Mouse (Mus musculus) embryonic facial prominence, embryonic 11.5 days (tissue): Measurements from ENCODE around the gene Cd40lg. TPM values are rescaled to one million over a fixed set of nuclear protein-coding genes. Genes with fewer than 3 reads are reported as not detected.

Experiments
- ATAC-seq: fragments of 200-750 bp; cut with Nextera tagmentation; replicated peaks from 2 replicates; pipeline ENCODE4 v1.8.0; 2017; ENCODE audit warnings: low read depth; ENCODE audit not compliant: insufficient number of reproducible peaks, low FRiP score, low TSS enrichment
- DNase-seq: peaks from one replicate; pipeline ENCODE4 v3.0.0-alpha.2; 2015; ENCODE audit warnings: low spot score
- H3K27ac ChIP-seq: fragments of 300-500 bp; sonication (generic); replicated peaks from 2 replicates; pipeline ENCODE4 v1.5.1; 2014; ENCODE audit warnings: mild to moderate bottlenecking, low read depth, low read length, control low read depth
- H3K27me3 ChIP-seq: fragments of 300-500 bp; sonication (generic); 2 replicates; pipeline ENCODE4 v1.6.1; 2014; ENCODE audit warnings: mild to moderate bottlenecking, low read length, moderate library complexity, mixed read lengths; ENCODE audit not compliant: control insufficient read depth, insufficient read depth
- H3K36me3 ChIP-seq: fragments of 300-500 bp; sonication (generic); replicated peaks from 2 replicates; pipeline ENCODE4 v1.6.1; 2014; ENCODE audit warnings: low read depth, mild to moderate bottlenecking, low read length, moderate library complexity, mixed read lengths; ENCODE audit not compliant: control insufficient read depth, insufficient read depth
- H3K4me1 ChIP-seq: fragments of 300-500 bp; sonication (generic); 2 replicates; pipeline ENCODE4 v1.6.1; 2014; ENCODE audit warnings: low read length, mixed read lengths; ENCODE audit not compliant: control insufficient read depth, insufficient read depth
- H3K4me2 ChIP-seq: fragments of 300-500 bp; sonication (generic); 2 replicates; pipeline ENCODE4 v1.6.1; 2014; ENCODE audit warnings: low read depth, mild to moderate bottlenecking, control low read depth, low read length, moderate library complexity
- H3K4me3 ChIP-seq: fragments of 300-500 bp; sonication (generic); 2 replicates; pipeline ENCODE4 v1.5.1; 2014; ENCODE audit warnings: low read depth, low read length, control low read depth
- H3K9ac ChIP-seq: fragments of 300-500 bp; sonication (generic); replicated peaks from 2 replicates; pipeline ENCODE4 v1.6.1; 2014; ENCODE audit warnings: mild to moderate bottlenecking, control low read depth, low read length
- H3K9me3 ChIP-seq: fragments of 300-500 bp; sonication (generic); replicated peaks from 2 replicates; pipeline ENCODE4 v1.6.1; 2016; ENCODE audit warnings: mild to moderate bottlenecking, low read length, inconsistent platforms, mixed read lengths; ENCODE audit not compliant: control insufficient read depth
- WGBS: fragments of 180-500 bp; shearing (Covaris S2); extraction: QIAGEN DNeasy Blood & Tissue Kit; methylation state at CpG from one replicate; pipeline ENCODE4 v1.1.7; 2014; 5-methylcytosine and 5-hydroxymethylcytosine counted together
- polyA plus RNA-seq: library from polyadenylated mRNA; unstranded; fragments of >200 nt; fragmentation: Nextera tagmentation; extraction: Ambion mirVana; gene quantifications from 2 replicates; pipeline ENCODE4 v1.2.1, GENCODE M21; 2014

Cd40lg gene
- not detected in 2 replicates for polyA plus RNA-seq

DNA sequence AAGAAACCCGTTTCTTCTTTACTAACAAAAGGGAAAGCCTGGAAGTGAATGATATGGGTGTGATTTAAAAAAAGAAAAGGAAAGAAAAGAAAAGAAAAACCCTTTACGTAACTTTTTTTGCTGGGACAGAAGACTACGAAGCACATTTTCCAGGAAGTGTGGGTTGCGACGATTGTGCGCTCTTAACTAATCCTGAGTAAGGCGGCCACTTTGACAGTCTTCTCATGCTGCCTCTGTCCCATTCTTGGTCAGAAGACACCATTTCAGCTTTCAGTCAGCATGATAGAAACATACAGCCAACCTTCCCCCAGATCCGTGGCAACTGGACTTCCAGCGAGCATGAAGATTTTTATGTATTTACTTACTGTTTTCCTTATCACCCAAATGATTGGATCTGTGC, at the start of gene Cd40lg:
Gene Cd40lg, plus strand, starts transcription at position 268 of the 400 bp plus-strand sequence.
- WGBS = 87% methylated on average over 9 of the region's 9 CpGs
- ATAC-seq (no peak), DNase-seq (no peak)
- no peak within 1 kb of the TSS for H3K27ac ChIP-seq
- H3K4me2 ChIP-seq = no peak within 1 kb of the TSS
- H3K27me3 ChIP-seq = no peaks in the 10 kb centered on the region
- no peaks in the 10 kb centered on the region for H3K9me3 ChIP-seq
- H3K4me1 ChIP-seq = no peaks in the 10 kb centered on the region
- no peak within 1 kb of the TSS for H3K4me3 ChIP-seq
- no peaks in the 10 kb centered on the region for H3K36me3 ChIP-seq
- no peak within 1 kb of the TSS for H3K9ac ChIP-seq

DNA sequence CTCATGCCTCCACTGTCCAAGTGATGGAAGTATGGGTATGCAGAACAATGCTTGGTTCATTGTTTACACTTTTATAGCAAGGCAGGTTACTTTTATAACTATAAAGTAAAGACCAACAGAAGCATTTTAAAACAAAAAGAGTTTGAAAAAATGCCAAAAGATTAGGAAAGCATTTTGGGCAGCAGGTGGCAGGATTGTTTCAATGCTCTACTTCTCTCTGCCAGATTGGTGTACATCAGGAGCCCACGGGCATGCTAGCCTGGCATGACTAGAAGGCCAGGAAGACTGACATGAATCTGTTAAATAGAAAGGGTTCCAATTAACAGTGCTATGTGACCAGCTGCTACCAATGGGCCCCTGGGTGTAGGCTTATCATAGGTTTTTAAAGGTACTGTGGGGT, 45.4 kb upstream of the Cd40lg start:
- H3K9me3 ChIP-seq = no peaks in the 10 kb centered on the region
- H3K4me1 ChIP-seq = no peaks in the 10 kb centered on the region
- no peaks in the 10 kb centered on the region for H3K27me3 ChIP-seq
- DNase-seq = no peak
- no peak overlapping the region for H3K9ac ChIP-seq
- H3K4me2 ChIP-seq = no peak overlapping the region
- ATAC-seq = no peak
- no peak overlapping the region for H3K4me3 ChIP-seq
- 64% methylated on average over 1 of the region's 1 CpGs for WGBS
- H3K36me3 ChIP-seq = no peaks in the 10 kb centered on the region
- H3K27ac ChIP-seq = no peak overlapping the region

DNA sequence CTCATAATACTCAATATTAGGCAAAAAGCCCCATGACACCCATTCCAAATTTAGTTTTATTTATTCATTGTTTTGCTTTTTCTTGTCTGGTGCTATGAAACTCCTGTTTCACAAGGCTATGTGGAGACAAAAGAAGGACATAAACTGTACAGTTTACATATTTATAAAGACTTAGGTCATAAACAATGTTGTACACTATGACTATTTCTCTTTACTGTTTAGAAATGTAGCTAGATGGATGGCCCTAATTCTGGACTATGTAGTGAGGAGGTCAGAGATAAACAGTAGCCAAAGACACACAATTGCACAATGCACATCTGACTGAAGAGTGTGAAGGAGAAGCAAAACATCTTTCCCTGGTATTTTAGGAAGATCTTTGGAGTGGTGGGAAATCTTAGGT, 40.7 kb upstream of the Cd40lg start:
- H3K4me3 ChIP-seq = no peak overlapping the region
- H3K4me2 ChIP-seq = no peak overlapping the region
- no peak overlapping the region for H3K9ac ChIP-seq
- H3K27me3 ChIP-seq = no peaks in the 10 kb centered on the region
- H3K36me3 ChIP-seq = no peaks in the 10 kb centered on the region
- H3K4me1 ChIP-seq = no peaks in the 10 kb centered on the region
- H3K27ac ChIP-seq = no peak overlapping the region
- ATAC-seq (no peak), DNase-seq (no peak)
- H3K9me3 ChIP-seq = no peaks in the 10 kb centered on the region

DNA sequence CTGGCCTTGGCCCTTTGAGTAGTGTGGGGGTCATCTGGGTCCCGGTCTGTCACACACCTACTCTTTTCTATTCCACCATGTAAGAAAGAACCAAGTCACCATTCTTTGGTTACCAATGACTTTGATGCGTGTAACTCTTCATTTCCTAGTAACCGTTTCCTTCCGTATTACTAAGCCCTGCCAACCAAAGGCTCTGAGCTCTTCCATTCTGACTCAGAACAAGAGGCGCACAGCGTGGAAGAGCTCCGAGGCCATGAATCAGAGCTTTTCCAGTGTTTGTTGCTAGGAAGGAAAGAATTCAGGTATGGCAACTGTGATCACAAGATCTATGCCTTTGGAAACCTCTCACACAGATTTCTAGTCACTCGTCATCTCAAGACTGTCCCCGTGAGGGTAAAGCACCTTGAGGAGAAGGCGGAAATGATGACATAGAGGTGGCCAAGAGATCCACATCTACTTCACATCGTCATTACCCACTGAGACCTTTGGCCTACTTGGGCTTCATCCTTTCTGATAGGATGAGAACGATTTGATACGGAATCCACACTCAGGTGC, 34.6 kb upstream of the Cd40lg start:
- 93% methylated on average over 13 of the region's 13 CpGs for WGBS
- no peak for ATAC-seq
- no peaks in the 10 kb centered on the region for H3K36me3 ChIP-seq

DNA sequence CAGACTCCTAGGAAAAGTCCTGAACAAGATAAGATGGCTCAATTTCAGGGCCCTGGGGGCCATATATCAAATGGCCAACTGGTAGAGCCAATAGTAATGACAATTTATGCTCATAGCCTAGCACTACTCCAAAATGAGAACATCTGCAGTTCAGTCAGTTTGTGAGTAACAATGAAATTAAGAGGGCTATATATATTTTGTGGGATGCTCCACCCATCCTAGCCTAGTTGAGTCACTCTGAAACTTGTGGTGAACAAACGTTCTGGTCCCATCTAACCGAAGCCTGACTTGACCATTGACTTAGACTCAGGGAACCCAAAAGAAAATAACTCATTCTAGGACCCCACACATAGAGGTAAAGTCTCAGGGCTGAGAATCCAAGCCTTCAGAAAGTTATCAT, 29.5 kb upstream of the Cd40lg start:
- Histone ChIP-seq H3K27me3 (no peaks in the 10 kb centered on the region), H3K27ac (no peak overlapping the region), H3K4me3 (no peak overlapping the region), H3K9ac (no peak overlapping the region), H3K36me3 (no peaks in the 10 kb centered on the region), H3K4me2 (no peak overlapping the region), H3K9me3 (no peaks in the 10 kb centered on the region), H3K4me1 (no peaks in the 10 kb centered on the region)
- 77% methylated on average over 2 of the region's 2 CpGs for WGBS
- DNase-seq (no peak), ATAC-seq (no peak)

More for the DNA sequence above, 34.6 kb upstream of the Cd40lg start:
- Histone ChIP-seq H3K9me3 (no peaks in the 10 kb centered on the region), H3K4me2 (no peak overlapping the region), H3K27ac (no peak overlapping the region), H3K9ac (no peak overlapping the region), H3K4me1 (no peaks in the 10 kb centered on the region), H3K4me3 (no peak overlapping the region), H3K27me3 (no peaks in the 10 kb centered on the region)
- no peak for DNase-seq

DNA sequence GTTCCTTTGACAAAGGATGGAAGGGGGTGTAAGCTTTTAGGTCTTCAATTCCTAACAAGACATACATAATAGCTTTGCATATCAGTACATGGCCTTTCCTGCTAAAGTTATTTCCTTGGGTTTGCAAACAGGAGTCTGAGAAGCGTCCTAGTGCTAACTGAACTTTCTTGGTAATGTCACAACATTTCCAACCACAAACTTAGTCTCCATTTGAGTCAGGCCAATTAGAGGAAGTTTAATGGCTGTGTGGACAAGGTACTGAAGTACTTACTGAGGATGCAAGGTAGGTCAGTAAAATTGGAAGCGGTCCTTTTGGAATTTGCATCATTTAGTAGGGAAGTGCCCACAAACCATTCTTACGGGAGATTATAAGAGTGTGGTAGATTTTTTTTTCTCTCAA, 28.6 kb upstream of the Cd40lg start:
- Histone ChIP-seq H3K4me3 (no peak overlapping the region), H3K27ac (no peak overlapping the region), H3K27me3 (no peaks in the 10 kb centered on the region), H3K4me1 (no peaks in the 10 kb centered on the region), H3K9ac (no peak overlapping the region), H3K4me2 (no peak overlapping the region), H3K9me3 (no peaks in the 10 kb centered on the region), H3K36me3 (no peaks in the 10 kb centered on the region)
- DNase-seq (no peak), ATAC-seq (no peak)
- 93% methylated on average over 3 of the region's 3 CpGs for WGBS

DNA sequence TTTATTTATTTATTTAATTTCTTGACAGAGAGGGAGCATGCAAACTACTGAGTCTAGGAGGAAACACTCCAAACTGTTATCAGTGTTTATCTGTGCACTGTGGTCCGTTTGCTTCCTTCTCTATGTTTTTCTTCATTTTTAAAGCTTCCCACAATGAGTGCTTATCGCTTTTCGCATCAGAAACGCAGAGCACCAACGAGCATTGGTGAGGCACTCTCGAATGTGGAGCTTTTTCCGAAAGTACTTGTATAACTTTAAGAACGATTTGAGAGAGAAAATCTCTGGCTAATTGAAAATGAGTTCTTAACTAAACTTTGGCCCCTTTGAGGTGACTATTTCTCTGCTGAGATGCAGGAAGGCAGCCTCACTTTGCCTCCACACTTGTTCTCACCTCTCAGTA, 24.6 kb upstream of the Cd40lg start:
- no peak overlapping the region for H3K4me3 ChIP-seq
- no peaks in the 10 kb centered on the region for H3K9me3 ChIP-seq
- H3K27ac ChIP-seq = no peak overlapping the region
- no peaks in the 10 kb centered on the region for H3K27me3 ChIP-seq
- no peak overlapping the region for H3K9ac ChIP-seq
- 85% methylated on average over 8 of the region's 8 CpGs for WGBS
- DNase-seq = no peak
- H3K4me1 ChIP-seq = no peaks in the 10 kb centered on the region
- no peak for ATAC-seq
- H3K36me3 ChIP-seq = no peaks in the 10 kb centered on the region
- H3K4me2 ChIP-seq = no peak overlapping the region

DNA sequence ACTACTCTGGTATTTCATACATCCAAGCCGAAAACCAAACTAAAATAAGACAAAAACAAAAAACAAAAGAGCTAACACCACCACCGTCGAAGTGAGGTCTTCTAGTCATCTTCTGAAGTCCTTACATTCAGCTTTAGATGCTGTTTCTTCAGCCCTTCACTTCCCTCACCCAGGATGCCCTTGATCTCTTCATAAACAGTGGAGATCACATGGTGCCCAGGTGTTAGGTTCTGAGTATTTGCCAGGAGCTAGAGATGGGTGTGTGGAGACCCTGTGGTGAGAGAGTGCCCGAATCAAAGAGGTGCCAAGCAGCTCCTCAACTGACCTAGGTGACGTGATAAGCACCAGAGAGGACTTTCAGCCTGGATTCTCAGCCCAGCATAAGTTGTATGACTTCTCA, 22.6 kb upstream of the Cd40lg start:
- Histone ChIP-seq H3K9me3 (no peaks in the 10 kb centered on the region), H3K4me1 (no peaks in the 10 kb centered on the region), H3K27ac (no peak overlapping the region), H3K9ac (no peak overlapping the region), H3K4me3 (no peak overlapping the region), H3K4me2 (no peak overlapping the region), H3K27me3 (no peaks in the 10 kb centered on the region), H3K36me3 (no peaks in the 10 kb centered on the region)
- WGBS = 77% methylated on average over 5 of the region's 5 CpGs
- no peak for ATAC-seq
- no peak for DNase-seq
